Mouse (Mus musculus) brain, embryonic 14.5 days (tissue): Measurements from ENCODE around the gene Nsun6. TPM values are rescaled to one million over a fixed set of nuclear protein-coding genes. Genes with fewer than 3 reads are reported as not detected.

ENCODE experiments used
- DNase-seq: peaks from one replicate; pipeline ENCODE4 v3.0.0-alpha.2; 2011; ENCODE audit warnings: low read depth
- CTCF ChIP-seq: fragments of 200-500 bp; IDR thresholded peaks from 2 replicates; pipeline ENCODE4 v1.5.1; 2012; ENCODE audit warnings: inconsistent platforms, mild to moderate bottlenecking, moderate library complexity, borderline replicate concordance; ENCODE audit not compliant: insufficient read depth, insufficient read length; ENCODE audit errors: extremely low read depth
- POLR2A ChIP-seq: fragments of 200-500 bp; IDR thresholded peaks from 2 replicates; pipeline ENCODE4 v1.6.1; 2012; ENCODE audit warnings: mild to moderate bottlenecking, inconsistent platforms, borderline replicate concordance; ENCODE audit not compliant: poor library complexity, insufficient read depth, insufficient read length, severe bottlenecking; ENCODE audit errors: extremely low read depth
- polyA plus RNA-seq: library from polyadenylated mRNA; depleted of rRNA; stranded (reverse); fragments of >200 nt; gene quantifications from 2 replicates; pipeline ENCODE4 v1.2.3, GENCODE M21; 2012

Nsun6 gene
- polyA plus RNA-seq, 1 experiment = 7.2 TPM

DNA sequence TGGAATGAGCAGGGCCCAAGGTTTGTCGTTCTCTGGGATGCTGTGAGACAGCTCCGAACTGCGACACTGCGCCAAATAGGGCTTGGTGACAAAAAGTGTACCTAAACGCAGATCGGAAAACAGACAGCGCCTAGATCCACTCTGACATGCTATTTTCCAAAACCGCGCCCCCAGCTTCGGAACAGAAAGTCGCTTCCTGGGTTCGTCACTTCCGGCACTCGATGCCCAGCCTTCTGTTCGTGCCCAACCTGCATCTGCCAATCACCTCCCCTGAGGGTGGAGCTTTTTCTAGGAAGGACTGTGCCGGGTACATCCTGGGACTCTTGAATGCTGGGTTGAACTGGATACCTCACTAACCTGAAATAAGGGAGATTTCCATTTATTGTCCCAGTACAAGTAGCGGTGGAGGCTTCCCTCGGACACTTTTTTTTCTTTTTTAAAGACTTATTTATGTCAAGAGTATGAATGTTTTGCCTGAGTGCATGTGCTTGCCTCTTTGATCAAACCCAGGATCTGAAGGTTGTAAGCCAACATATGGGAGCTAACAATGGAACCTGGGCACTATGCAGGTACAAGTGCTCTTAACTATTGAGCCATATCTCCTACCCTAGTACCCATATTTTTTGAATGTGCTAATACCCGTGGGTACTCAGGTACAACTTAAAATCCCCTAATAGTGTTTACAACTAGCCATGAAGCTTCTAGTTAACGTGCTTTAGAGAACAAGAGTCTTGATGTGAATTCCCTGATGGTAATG, 5.6 kb downstream of the Nsun6 start, which contains the start of gene Arl5b:
TSS of gene Arl5b (plus strand) at position 279 of the 757 bp plus-strand sequence.
- TF ChIP-seq POLR2A = no peak
- no peak; the same call in 1 of the 2 replicates for TF ChIP-seq CTCF
- DNase-seq = peak; percentile 98

DNA sequence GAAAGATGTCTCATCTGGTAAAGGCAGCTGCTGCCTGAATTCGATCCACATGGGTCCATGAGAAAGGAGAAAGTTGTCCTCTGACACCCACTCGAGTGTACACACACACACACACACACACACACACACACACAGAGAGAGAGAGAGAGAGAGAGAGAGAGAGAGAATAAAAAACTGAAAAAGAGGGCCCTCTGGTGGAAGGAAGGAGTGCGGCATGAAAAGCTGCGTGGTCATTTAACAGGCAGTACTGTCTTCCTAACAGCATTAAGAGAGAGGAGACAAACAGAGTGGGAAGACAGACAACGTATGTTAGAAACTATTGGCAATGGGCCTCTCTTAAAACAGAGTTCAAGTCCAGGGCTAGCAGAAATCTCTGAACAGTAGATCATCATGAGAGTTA, 14.5 kb downstream of the Nsun6 start:
- DNase-seq = no peak
- TF ChIP-seq POLR2A (no peak), CTCF (peak; percentile 35; the same call in 1 of the 2 replicates)

DNA sequence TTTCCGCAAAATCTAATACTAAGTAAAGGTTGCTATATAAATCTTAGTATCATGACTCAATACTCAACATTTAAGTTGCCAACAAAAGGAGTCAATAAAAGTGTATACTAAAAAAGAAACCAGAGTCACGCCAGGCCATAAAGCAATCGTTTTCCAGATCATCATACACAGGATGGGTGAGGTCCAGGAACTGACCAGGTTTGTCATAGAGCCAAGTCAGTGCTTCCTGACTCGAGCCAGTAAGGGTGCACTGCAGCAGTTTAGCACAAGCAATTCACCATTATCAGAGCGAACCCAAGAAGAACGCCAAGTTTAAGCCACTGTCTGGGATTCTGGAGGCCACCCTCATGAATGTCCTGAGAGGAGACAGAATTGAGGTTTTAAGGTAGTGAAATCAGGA, 16.2 kb downstream of the Nsun6 start:
- DNase-seq = no peak
- TF ChIP-seq CTCF (no peak), POLR2A (no peak)

- DNase-seq = no peak
- no peak for TF ChIP-seq CTCF
- no peak for TF ChIP-seq POLR2A
Observed at GRCm38 (mm10) chr2:15027816-15028215, 27.1 kb downstream of the Nsun6 start.

- DNase-seq = no peak
- TF ChIP-seq CTCF (no peak), POLR2A (no peak)
Observed at GRCm38 (mm10) chr2:15026817-15027216, 28.1 kb downstream of the Nsun6 start.

GRCm38 (mm10) chr2:15008072-15008471, 46.8 kb downstream of the Nsun6 start:
- no peak for DNase-seq
- no peak for TF ChIP-seq CTCF
- TF ChIP-seq POLR2A = no peak

- DNase-seq = no peak
- TF ChIP-seq POLR2A (no peak), CTCF (no peak)
Observed at GRCm38 (mm10) chr2:15007531-15007930, 47.3 kb downstream of the Nsun6 start.

GRCm38 (mm10) chr2:14997836-14998235, 57.0 kb downstream of the Nsun6 start:
- no peak for DNase-seq
- TF ChIP-seq CTCF (no peak), POLR2A (no peak)

DNA sequence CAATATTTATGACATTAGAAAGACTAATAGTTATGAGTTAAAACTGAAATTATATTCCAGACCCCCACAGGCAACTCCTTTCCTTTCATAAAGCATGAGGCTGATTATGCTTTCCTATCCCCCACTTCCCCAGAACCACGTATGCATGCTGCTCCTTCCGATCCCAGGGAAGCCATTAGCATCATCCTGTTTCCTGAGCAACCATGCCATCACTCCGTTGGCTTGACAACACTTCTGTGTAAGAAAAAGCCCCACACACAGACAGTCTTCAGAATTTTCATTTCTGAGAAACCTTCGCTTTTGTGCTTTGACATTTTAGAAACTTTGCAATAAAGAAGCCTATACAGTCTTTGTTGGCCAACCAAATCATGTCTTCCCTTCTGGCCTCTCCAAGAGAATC, 58.8 kb downstream of the Nsun6 start:
- DNase-seq = peak; percentile 12
- TF ChIP-seq CTCF (no peak), POLR2A (no peak)

DNA sequence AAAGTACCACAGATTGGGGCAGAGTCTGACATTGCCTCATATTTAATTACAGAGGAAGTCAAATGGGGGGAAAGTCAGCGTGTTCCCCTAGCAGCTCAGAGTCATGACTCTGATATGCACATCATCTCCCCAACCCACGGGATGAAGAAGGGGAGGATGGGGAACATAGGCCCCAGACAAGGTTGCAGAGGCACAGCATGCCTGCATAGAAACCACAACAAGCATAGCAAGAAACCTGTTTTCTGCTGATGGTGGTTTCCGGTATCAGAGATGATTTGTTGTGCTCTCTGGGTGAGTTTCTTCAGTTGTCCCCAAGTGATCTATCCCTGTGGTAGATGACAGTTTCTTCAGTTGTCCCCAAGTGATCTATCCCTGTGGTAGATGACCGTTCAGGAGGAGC, 62.3 kb downstream of the Nsun6 start:
- TF ChIP-seq CTCF (no peak), POLR2A (no peak)
- no peak for DNase-seq

- no peak for DNase-seq
- no peak for TF ChIP-seq POLR2A
- TF ChIP-seq CTCF = no peak
Observed at GRCm38 (mm10) chr2:14989350-14989749, 65.5 kb downstream of the Nsun6 start.

GRCm38 (mm10) chr2:14988451-14988850, 66.4 kb downstream of the Nsun6 start:
- TF ChIP-seq POLR2A = no peak
- no peak for TF ChIP-seq CTCF
- DNase-seq = no peak

DNA sequence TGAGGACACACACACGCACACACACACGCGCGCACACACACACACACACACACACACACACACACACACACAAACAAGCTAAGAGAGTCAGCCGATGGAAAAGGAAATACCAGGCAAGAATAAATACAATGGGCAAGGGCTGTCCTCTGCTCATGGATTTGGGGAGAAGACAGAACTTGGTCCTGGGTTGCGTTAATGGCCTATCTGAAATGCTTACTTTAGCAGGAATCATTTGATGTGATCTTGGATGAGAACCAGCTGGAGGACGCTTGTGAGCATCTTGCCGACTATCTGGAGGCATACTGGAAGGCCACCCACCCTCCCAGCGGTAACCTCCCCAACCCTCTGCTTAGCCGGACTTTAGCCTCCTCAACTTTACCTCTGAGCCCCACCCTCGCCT, 70.8 kb downstream of the Nsun6 start:
- no peak for TF ChIP-seq POLR2A
- TF ChIP-seq CTCF = no peak
- no peak for DNase-seq

- no peak for TF ChIP-seq CTCF
- TF ChIP-seq POLR2A = no peak
- no peak for DNase-seq
Observed at GRCm38 (mm10) chr2:14961493-14961892, 93.4 kb downstream of the Nsun6 start.
